In genomic region chr6:125481667-125482390, GRCm38 (mm10) we compare ENCODE assay signal across 8 mouse cellular contexts. TPM values are rescaled to one million over a fixed set of nuclear protein-coding genes. Genes with fewer than 3 reads are reported as not detected.
A peak's percentile ranks its signal among the peaks of the same experiment; 100 is the strongest.
DNase-seq lines count a peak whose midpoint lies in the region; ATAC-seq and TF ChIP-seq lines count a peak whose summit lies in the region.

No protein-coding gene starts in this region.

- TF ChIP-seq CTCF in lung, embryonic 14.5 days (IDR thresholded peaks at IDR 0.05; ENCODE audit: low read depth), result no peak
- no peak for TF ChIP-seq CTCF in lung, adult 2 months (IDR thresholded peaks at IDR 0.05; ENCODE audit: insufficient read depth, low read length)
- no peak for TF ChIP-seq CTCF in cortical plate, adult 2 months (IDR thresholded peaks at IDR 0.05; ENCODE audit: extremely low read depth, insufficient read depth, low read length)

- no peaks in the 10 kb centered on the region for H3K9me3 ChIP-seq in lung, embryonic 14.5 days (ENCODE audit: low read depth, low read length)
- H3K9me3 ChIP-seq in kidney, embryonic 16.5 days (ENCODE audit: low read length), result no peaks in the 10 kb centered on the region
- no peaks in the 10 kb centered on the region for H3K9me3 ChIP-seq in megakaryocyte, embryonic 14.5 days

- H3K4me2 ChIP-seq in lung, embryonic 14.5 days, result peak overlapping the region; percentile 27; the same call in 1 of the 2 replicates
- no peak overlapping the region for H3K4me2 ChIP-seq in kidney, embryonic 16.5 days (replicated peaks; ENCODE audit: low read depth, low read length)

- H3K27ac ChIP-seq in lung, embryonic 14.5 days (ENCODE audit: low read depth), result peak overlapping the region; percentile 75; the same call in 1 of the 2 replicates
- H3K27ac ChIP-seq in cortical plate, adult 2 months (ENCODE audit: insufficient read depth, low read length), result 0 out of 2 replicates have a peak overlapping the region, but pooled peaks have one; percentile 28
- peak overlapping the region; percentile 89 for H3K27ac ChIP-seq in kidney, embryonic 16.5 days (ENCODE audit: low read length)

- no peak for ATAC-seq in lung, embryonic 14.5 days (ENCODE audit: insufficient read depth)
- ATAC-seq in kidney, embryonic 16.5 days (ENCODE audit: low FRiP score, low TSS enrichment), result peak; percentile 35; the same call in 1 of the 2 replicates

- no peak for DNase-seq in lung, embryonic 14.5 days
- no peak for DNase-seq in lung, adult 2 months
- DNase-seq in c-Kit-positive CD71-positive TER-119-positive erythroid progenitor cells, embryonic 14.5 days (ENCODE audit: low spot score), result no peak
- DNase-seq in cerebellum, postnatal 4 days (ENCODE audit: low spot score in 2 of 2), result no peak
- DNase-seq in left cerebral cortex, postnatal 4 days, result no peak

- H3K36me3 ChIP-seq in lung, embryonic 14.5 days (ENCODE audit: insufficient read depth), result 0 out of 2 replicates have a peak, but pooled peaks cover 3% of the 10 kb centered on the region
- no peaks in the 10 kb centered on the region for H3K36me3 ChIP-seq in kidney, embryonic 16.5 days (ENCODE audit: insufficient read depth, low read length)
- peaks cover 86% of the 10 kb centered on the region for H3K36me3 ChIP-seq in megakaryocyte, embryonic 14.5 days (replicated peaks; ENCODE audit: low read length)

- H3K9ac ChIP-seq in lung, embryonic 14.5 days, result no peak overlapping the region
- no peak overlapping the region for H3K9ac ChIP-seq in kidney, embryonic 16.5 days (replicated peaks; ENCODE audit: low read length)

- H3K4me1 ChIP-seq in lung, embryonic 14.5 days (ENCODE audit: insufficient read depth), result peaks cover 28% of the 10 kb centered on the region
- peaks cover 71% of the 10 kb centered on the region for H3K4me1 ChIP-seq in lung, adult 2 months (ENCODE audit: control insufficient read depth, insufficient read depth, low read length)
- H3K4me1 ChIP-seq in cortical plate, adult 2 months (ENCODE audit: control insufficient read depth, insufficient read depth, low read length), result peaks cover 7% of the 10 kb centered on the region
- H3K4me1 ChIP-seq in kidney, embryonic 16.5 days (ENCODE audit: insufficient read depth, low read length), result peaks cover 70% of the 10 kb centered on the region
- H3K4me1 ChIP-seq in megakaryocyte, embryonic 14.5 days, result peaks cover 100% of the 10 kb centered on the region

- no peak overlapping the region for H3K4me3 ChIP-seq in lung, embryonic 14.5 days (ENCODE audit: low read depth, low read length)
- no peak overlapping the region for H3K4me3 ChIP-seq in lung, adult 2 months (replicated peaks; ENCODE audit: extremely low read depth, low read depth, low read length)
- no peak overlapping the region for H3K4me3 ChIP-seq in cortical plate, adult 2 months (ENCODE audit: insufficient read depth, low read length)
- H3K4me3 ChIP-seq in kidney, embryonic 16.5 days (ENCODE audit: low read length), result no peak overlapping the region
- H3K4me3 ChIP-seq in megakaryocyte, embryonic 14.5 days (replicated peaks), result peak overlapping the region; percentile 88

- no peak for TF ChIP-seq POLR2A in lung, adult 2 months (IDR thresholded peaks at IDR 0.05; ENCODE audit: borderline replicate concordance, extremely low read depth, low read depth, low read length)
- TF ChIP-seq POLR2A in cortical plate, adult 2 months (IDR thresholded peaks at IDR 0.05; ENCODE audit: extremely low read depth, insufficient read depth, low read length), result no peak

- 47% methylated on average over 7 of the region's 7 CpGs for WGBS in lung, embryonic 14.5 days
- 22% methylated on average over 7 of the region's 7 CpGs for WGBS in lung, adult 2 months
- WGBS in kidney, embryonic 16.5 days, result 37% methylated on average over 7 of the region's 7 CpGs

- H3K27me3 ChIP-seq in lung, embryonic 14.5 days (ENCODE audit: insufficient read depth, low read length), result no peaks in the 10 kb centered on the region
- H3K27me3 ChIP-seq in kidney, embryonic 16.5 days (ENCODE audit: insufficient read depth, low read length), result no peaks in the 10 kb centered on the region
- H3K27me3 ChIP-seq in megakaryocyte, embryonic 14.5 days (replicated peaks), result no peaks in the 10 kb centered on the region

- intact Hi-C loops in left cerebral cortex, postnatal 4 days (cut with DNase I), result no loop called here

RNA-seq across cellular contexts. Expression of gene Cd9, which starts 12.8 kb away (rescaled TPM):
- polyA plus RNA-seq in lung, embryonic 14.5 days (2014; fragmentation: Nextera tagmentation; extraction: Ambion mirVana), result 128 TPM in 2 replicates
- 405 and 537 TPM in 2 replicates for polyA plus RNA-seq in lung, adult 2 months (2012; rRNA removed)
- 88.3 and 105 TPM in 2 replicates for polyA plus RNA-seq in cortical plate, adult 2 months (2012; rRNA removed)
- 158 and 178 TPM in 2 replicates for polyA plus RNA-seq in kidney, embryonic 16.5 days (2015; fragmentation: Nextera tagmentation; extraction: Ambion mirVana)
- polyA plus RNA-seq in megakaryocyte, embryonic 14.5 days (2012; ENCODE audit: insufficient read depth, low replicate concordance), result 24.2 and 52.6 TPM in 2 replicates
- 10 to 100 TPM; 53.1 to 56.4 TPM for total RNA-seq in left cerebral cortex, postnatal 4 days (2021)

Comparison
In these comparisons a context has a peak if more than half of its experiments do, and no peak if none do; other contexts are left out.
1. H3K27ac ChIP-seq: peak in every context shown above with its lines; median percentile 89 in kidney, embryonic 16.5 days; 75 in lung, embryonic 14.5 days; 28 in cortical plate, adult 2 months.